Mouse (Mus musculus) adrenal gland, postnatal 25 days (tissue): ENCODE results near the gene Olfr1469. TPM values are rescaled to one million over a fixed set of nuclear protein-coding genes. Genes with fewer than 3 reads are reported as not detected.
"Not testable (repeated sequence)": the region's sequence is repeated elsewhere in the genome, so short reads cannot be mapped to it uniquely, and the experiment has no call there.

Experiments used
- DNase-seq: peaks from one replicate; pipeline ENCODE4 v3.0.0; 2021; ENCODE audit warnings: mixed read lengths
- long read RNA-seq: library from polyadenylated mRNA; stranded (forward); transcript quantifications from one replicate; pipeline ENCODE4 v2.0.0, GENCODE M21; 2021
- total RNA-seq: library from RNA; stranded (reverse); gene quantifications from 2 replicates; pipeline ENCODE4 v1.2.3, GENCODE M21; 2021

Olfr1469 gene
- total RNA-seq = not detected in 2 replicates
- long read RNA-seq = 0 reads

GRCm38 (mm10) chr19:13407549-13407948 lies at the start of gene Olfr1469:
Gene Olfr1469, plus strand, starts transcription at chr19:13407849.
- DNase-seq = no peak

- no peak for DNase-seq
Measured at GRCm38 (mm10) chr19:13361936-13362335, 45.7 kb upstream of the Olfr1469 start, which contains the start of gene Olfr1467. Gene Olfr1467, plus strand, starts transcription at chr19:13362236.

GRCm38 (mm10) chr19:13443109-13443508 lies 35.5 kb downstream of the Olfr1469 start, which contains the start of gene Olfr1471:
Gene Olfr1471, plus strand, starts transcription at chr19:13443409.
- not testable (repeated sequence) for DNase-seq

- DNase-seq = no peak
Measured at GRCm38 (mm10) chr19:13455986-13456385, 48.3 kb downstream of the Olfr1469 start, which contains the start of gene Olfr1472. Gene Olfr1472, minus strand, starts transcription at chr19:13456086.

Other genes starting within 250 kb of the Olfr1469 start
- gene Olfr1461, start 244.8 kb upstream of the Olfr1469 start, total RNA-seq = not detected in 2 replicates
- gene Olfr1462, start 222.1 kb upstream of the Olfr1469 start, total RNA-seq = not detected in 2 replicates
- not detected in 2 replicates for gene Olfr1463, start 176.5 kb upstream of the Olfr1469 start, total RNA-seq
- not detected in 2 replicates for gene Olfr1465, start 92.3 kb upstream of the Olfr1469 start, total RNA-seq
- gene Olfr1466, start 69.0 kb upstream of the Olfr1469 start, total RNA-seq = not detected in 2 replicates
- gene Olfr1467, start 45.6 kb upstream of the Olfr1469 start, total RNA-seq = not detected in 2 replicates
- not detected in 2 replicates for gene Olfr1471, start 35.6 kb downstream of the Olfr1469 start, total RNA-seq
- not detected in 2 replicates for gene Olfr1472, start 48.2 kb downstream of the Olfr1469 start, total RNA-seq
- gene Olfr1474, start 61.7 kb downstream of the Olfr1469 start, total RNA-seq = not detected in 2 replicates
- not detected in 2 replicates for gene Olfr1475, start 72.3 kb downstream of the Olfr1469 start, total RNA-seq
- gene Olfr1477, start 92.7 kb downstream of the Olfr1469 start, total RNA-seq = not detected in 2 replicates
- gene Olfr1480, start 120.1 kb downstream of the Olfr1469 start, total RNA-seq = not detected in 2 replicates
- gene Olfr1484, start 175.7 kb downstream of the Olfr1469 start, total RNA-seq = not detected in 2 replicates
- not detected in 2 replicates for gene Olfr1487, start 209.5 kb downstream of the Olfr1469 start, total RNA-seq
- not detected in 2 replicates for gene Olfr1489, start 223.8 kb downstream of the Olfr1469 start, total RNA-seq
- gene Olfr1490, start 243.2 kb downstream of the Olfr1469 start, total RNA-seq = not detected in 2 replicates